Comparison of ENCODE assay signal across 9 mouse cellular contexts in genomic region chr10:43667732-43668247, GRCm38 (mm10).
DNase-seq lines count a peak whose midpoint lies in the region; ATAC-seq and TF ChIP-seq lines count a peak whose summit lies in the region.
"Had no signal": no experiment of that assay in that cellular context is flagged by ENCODE, and none has a peak within 500 bp of the region (broad histone marks: within the 10 kb centered on the region; RNA-seq: fewer than 3 reads in every experiment).

No protein-coding gene starts in this region.

- H3K36me3 ChIP-seq in lung, postnatal 0 days (ENCODE audit: insufficient read depth, low read length) = no peaks in the 10 kb centered on the region
- H3K36me3 ChIP-seq in erythroblast, embryonic 14.5 days (ENCODE audit: control insufficient read depth) = peaks cover 23% of the 10 kb centered on the region
- H3K36me3 ChIP-seq in liver, embryonic 13.5 days = no peaks in the 10 kb centered on the region

- H3K4me2 ChIP-seq in lung, postnatal 0 days (replicated peaks; ENCODE audit: low read depth, low read length) = no peak overlapping the region
- peak overlapping the region; percentile 84 for H3K4me2 ChIP-seq in liver, embryonic 13.5 days

- H3K4me3 ChIP-seq in lung, postnatal 0 days (ENCODE audit: low read depth, low read length) = no peak overlapping the region
- H3K4me3 ChIP-seq in erythroblast, embryonic 14.5 days (replicated peaks) = peak overlapping the region; percentile 62
- H3K4me3 ChIP-seq in liver, embryonic 13.5 days (replicated peaks) = peak overlapping the region; percentile 51

- no peaks in the 10 kb centered on the region for H3K4me1 ChIP-seq in lung, postnatal 0 days (ENCODE audit: insufficient read depth, low read depth, low read length)
- H3K4me1 ChIP-seq in erythroblast, embryonic 14.5 days (ENCODE audit: control insufficient read depth) = peaks cover 91% of the 10 kb centered on the region
- peaks cover 91% of the 10 kb centered on the region for H3K4me1 ChIP-seq in liver, embryonic 13.5 days (replicated peaks)

- ATAC-seq in lung, postnatal 0 days = peak; percentile 51
- peak; percentile 75 for ATAC-seq in liver, embryonic 13.5 days (ENCODE audit: low read depth)

- 59% methylated on average over 11 of the region's 11 CpGs for WGBS in lung, postnatal 0 days
- WGBS in liver, embryonic 13.5 days (ENCODE audit: insufficient replicate concordance) = 12% methylated on average over 11 of the region's 11 CpGs

- no peaks in the 10 kb centered on the region for H3K27me3 ChIP-seq in lung, postnatal 0 days (replicated peaks; ENCODE audit: insufficient read depth, low read length)
- H3K27me3 ChIP-seq in erythroblast, embryonic 14.5 days (ENCODE audit: control insufficient read depth) = no peaks in the 10 kb centered on the region
- H3K27me3 ChIP-seq in liver, embryonic 13.5 days = no peaks in the 10 kb centered on the region

- H3K27ac ChIP-seq in lung, postnatal 0 days (ENCODE audit: low read length) = no peak overlapping the region
- peak overlapping the region; percentile 94 for H3K27ac ChIP-seq in liver, embryonic 13.5 days
- H3K27ac ChIP-seq: kidney, postnatal 0 days had no signal

- H3K9ac ChIP-seq in lung, postnatal 0 days (replicated peaks; ENCODE audit: low read depth) = no peak overlapping the region
- H3K9ac ChIP-seq in liver, embryonic 13.5 days = peak overlapping the region; percentile 75

- H3K9me3 ChIP-seq in lung, postnatal 0 days (ENCODE audit: low read length) = no peaks in the 10 kb centered on the region
- H3K9me3 ChIP-seq in erythroblast, embryonic 14.5 days (ENCODE audit: control insufficient read depth, low read length) = no peaks in the 10 kb centered on the region
- H3K9me3 ChIP-seq in liver, embryonic 13.5 days (replicated peaks) = no peaks in the 10 kb centered on the region

- DNase-seq in lung, postnatal 0 days (ENCODE audit: low spot score) = peak; percentile 61
- no peak for DNase-seq in lung, postnatal 10 days
- peak; percentile 56 for DNase-seq in liver, embryonic 13.5 days
- peak; percentile 38 to 72 for DNase-seq in spleen, postnatal 4 days (ENCODE audit: low spot score in 2 of 2)
- DNase-seq in right cerebral cortex, postnatal 14 days = no peak
- no peak for DNase-seq in left cerebral cortex, adult 11 months (ENCODE audit: low spot score)
- DNase-seq: cerebellum, postnatal 25 days had no signal

- TF ChIP-seq EP300 in lung, postnatal 0 days (IDR thresholded peaks at IDR 0.05) = no peak

- TF ChIP-seq CTCF in lung, postnatal 0 days (IDR thresholded peaks at IDR 0.05) = no peak

Comparison
In these comparisons a context has a peak if more than half of its experiments do, and no peak if none do; other contexts are left out.
1. DNase-seq: peak in lung, postnatal 0 days (single experiment), liver, embryonic 13.5 days (single experiment) and spleen, postnatal 4 days (2 of 2); none in lung, postnatal 10 days (single experiment), right cerebral cortex, postnatal 14 days (single experiment) and left cerebral cortex, adult 11 months (single experiment).